In the genomic region with DNA sequence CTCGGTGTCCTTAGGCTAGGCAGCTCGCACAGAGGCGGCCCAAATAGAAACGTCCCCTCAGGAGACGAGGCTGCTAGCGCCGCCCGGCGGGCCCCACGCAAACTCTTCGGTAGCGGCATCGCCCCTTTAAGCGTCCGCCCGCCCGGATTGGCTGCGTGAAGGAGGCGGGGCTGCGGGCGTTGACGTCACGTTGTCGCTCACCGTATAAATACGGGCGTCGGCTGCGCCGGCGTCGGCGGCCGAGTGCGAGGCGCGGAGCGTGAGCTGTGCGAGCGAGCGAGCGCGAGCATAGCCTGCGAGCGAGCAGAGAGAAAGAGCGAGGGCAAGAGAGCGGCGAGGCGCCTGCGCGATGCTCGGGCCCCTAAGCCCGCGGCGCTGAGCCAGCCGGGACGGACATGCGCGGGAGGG, we compare ENCODE assay signal across 8 mouse cellular contexts. TPM values are rescaled to one million over a fixed set of nuclear protein-coding genes. Genes with fewer than 3 reads are reported as not detected.
DNase-seq lines count a peak whose midpoint lies in the region; ATAC-seq and TF ChIP-seq lines count a peak whose summit lies in the region.

No protein-coding gene starts in this region.

- H3K36me3 ChIP-seq in C2C12 (ENCODE audit: control insufficient read depth, insufficient read depth) (peaks cover 27% of the 10 kb centered on the region), myocyte (ENCODE audit: control insufficient read depth, insufficient read depth) (no peaks in the 10 kb centered on the region)
- no peaks in the 10 kb centered on the region for H3K36me3 ChIP-seq in heart, embryonic 13.5 days
- no peaks in the 10 kb centered on the region for H3K36me3 ChIP-seq in kidney, postnatal 0 days (ENCODE audit: insufficient read depth, low read length)
- H3K36me3 ChIP-seq in liver, adult 2 months (ENCODE audit: control insufficient read depth, insufficient read depth, low read length): peaks cover 40% of the 10 kb centered on the region

- TF ChIP-seq POLR2A in embryonic fibroblast, embryonic 13.5 days (IDR thresholded peaks at IDR 0.05; ENCODE audit: low read depth, low read length): peak; percentile 100
- TF ChIP-seq POLR2A in liver, adult 2 months (IDR thresholded peaks at IDR 0.05; ENCODE audit: extremely low read depth, insufficient read depth, low read length): peak; percentile 100
- TF ChIP-seq POLR2A in myocyte (IDR thresholded peaks at IDR 0.05; ENCODE audit: insufficient read length, low read depth): peak; percentile 100

- TF ChIP-seq CTCF in C2C12 (IDR thresholded peaks at IDR 0.05; ENCODE audit: control insufficient read depth, insufficient read depth, insufficient read length): peak; percentile 54
- no peak for TF ChIP-seq CTCF in embryonic fibroblast, embryonic 13.5 days (IDR thresholded peaks at IDR 0.05; ENCODE audit: borderline replicate concordance, insufficient read depth, low read length)
- TF ChIP-seq CTCF in kidney, postnatal 0 days (IDR thresholded peaks at IDR 0.05; ENCODE audit: low read depth): peak; percentile 64
- peak; percentile 71 for TF ChIP-seq CTCF in liver, adult 2 months (IDR thresholded peaks at IDR 0.05; ENCODE audit: low read depth, low read length)

- H3ac ChIP-seq in C2C12 (ENCODE audit: control insufficient read depth, insufficient read length, low read depth) (peak overlapping the region; percentile 74), myocyte (ENCODE audit: control insufficient read depth, insufficient read length) (peak overlapping the region; percentile 86)

- under 1% methylated on average over 58 of the region's 59 CpGs for WGBS in heart, embryonic 13.5 days
- under 1% methylated on average over 56 of the region's 59 CpGs for WGBS in kidney, postnatal 0 days
- under 1% methylated on average over 59 of the region's 59 CpGs for WGBS in liver, adult 2 months

- peak overlapping the region; percentile 82 for H3K4me2 ChIP-seq in heart, embryonic 13.5 days
- peak overlapping the region; percentile 78 for H3K4me2 ChIP-seq in kidney, postnatal 0 days (ENCODE audit: low read length)
- H3K4me2 ChIP-seq in myocyte (ENCODE audit: low read depth): peak overlapping the region; percentile 86

- peak overlapping the region; percentile 74 for H3K4me3 ChIP-seq in C2C12 (ENCODE audit: insufficient read depth, poor library complexity, severe bottlenecking)
- peak overlapping the region; percentile 95 for H3K4me3 ChIP-seq in embryonic fibroblast, embryonic 13.5 days (ENCODE audit: insufficient read depth, low read length)
- H3K4me3 ChIP-seq in heart, embryonic 13.5 days: peak overlapping the region; percentile 79
- peak overlapping the region; percentile 94 for H3K4me3 ChIP-seq in kidney, postnatal 0 days (replicated peaks; ENCODE audit: low read depth, low read length)
- peak overlapping the region; percentile 98 for H3K4me3 ChIP-seq in liver, adult 2 months (ENCODE audit: insufficient read depth, low read depth, low read length)
- peak overlapping the region; percentile 52 for H3K4me3 ChIP-seq in myocyte

- DNase-seq in brain, adult 2 months (ENCODE audit: low read depth, low spot score): peak; percentile 98
- peak; percentile 97 for DNase-seq in kidney, postnatal 0 days (ENCODE audit: low spot score)
- DNase-seq in liver, adult 2 months (ENCODE audit: extremely low read depth, low read depth, low spot score): peak; percentile 83
- DNase-seq in spleen, postnatal 4 days (ENCODE audit: low spot score in 2 of 2): peak; percentile 90 to 95

- H3K27me3 ChIP-seq in C2C12 (ENCODE audit: control insufficient read depth, insufficient read depth, insufficient read length) (no peaks in the 10 kb centered on the region), myocyte (ENCODE audit: control insufficient read depth, insufficient read depth, insufficient read length) (no peaks in the 10 kb centered on the region)
- peaks cover 3% of the 10 kb centered on the region; the same call in 1 of the 2 replicates for H3K27me3 ChIP-seq in heart, embryonic 13.5 days (replicated peaks)
- H3K27me3 ChIP-seq in kidney, postnatal 0 days (ENCODE audit: insufficient read depth, low read length): no peaks in the 10 kb centered on the region
- H3K27me3 ChIP-seq in liver, adult 2 months (ENCODE audit: control insufficient read depth, insufficient read depth, low read length): no peaks in the 10 kb centered on the region

- no peaks in the 10 kb centered on the region for H3K9me3 ChIP-seq in heart, embryonic 13.5 days
- H3K9me3 ChIP-seq in kidney, postnatal 0 days (replicated peaks; ENCODE audit: low read length): no peaks in the 10 kb centered on the region

- H3K4me1 ChIP-seq in embryonic fibroblast, embryonic 13.5 days (ENCODE audit: control insufficient read depth, insufficient read depth, low read length): peaks cover 9% of the 10 kb centered on the region
- H3K4me1 ChIP-seq in heart, embryonic 13.5 days: peaks cover 25% of the 10 kb centered on the region
- H3K4me1 ChIP-seq in kidney, postnatal 0 days (replicated peaks; ENCODE audit: insufficient read depth, low read length): peaks cover 4% of the 10 kb centered on the region; the same call in 1 of the 2 replicates
- H3K4me1 ChIP-seq in liver, adult 2 months (ENCODE audit: control insufficient read depth, insufficient read depth, low read length): peaks cover 14% of the 10 kb centered on the region

- H3K79me3 ChIP-seq in C2C12 (ENCODE audit: low read depth): peaks cover 47% of the 10 kb centered on the region

- ATAC-seq in heart, embryonic 13.5 days (ENCODE audit: extremely low read depth, insufficient number of reproducible peaks, low FRiP score, low TSS enrichment): peak; percentile 89
- ATAC-seq in kidney, postnatal 0 days (replicated peaks; ENCODE audit: low FRiP score, low read depth): peak; percentile 89

- 0 out of 2 replicates have a peak overlapping the region, but pooled peaks have one; percentile 5 for H3K27ac ChIP-seq in embryonic fibroblast, embryonic 13.5 days (ENCODE audit: insufficient read depth, low read length)
- H3K27ac ChIP-seq in heart, embryonic 13.5 days (replicated peaks): peak overlapping the region; percentile 98
- H3K27ac ChIP-seq in kidney, postnatal 0 days: peak overlapping the region; percentile 99
- peak overlapping the region; percentile 87 for H3K27ac ChIP-seq in liver, adult 2 months (replicated peaks; ENCODE audit: insufficient read depth, low read depth, low read length)

- H3K79me2 ChIP-seq in C2C12 (ENCODE audit: control insufficient read depth, insufficient read depth): peaks cover 51% of the 10 kb centered on the region
- peaks cover 8% of the 10 kb centered on the region for H3K79me2 ChIP-seq in liver, adult 2 months (ENCODE audit: control insufficient read depth, insufficient read depth, low read length)
- H3K79me2 ChIP-seq in myocyte (ENCODE audit: control insufficient read depth, insufficient read depth): peaks cover 47% of the 10 kb centered on the region

- peak overlapping the region; percentile 98 for H3K9ac ChIP-seq in heart, embryonic 13.5 days
- peak overlapping the region; percentile 99 for H3K9ac ChIP-seq in kidney, postnatal 0 days (ENCODE audit: low read depth, low read length)
- peak overlapping the region; percentile 99 for H3K9ac ChIP-seq in liver, adult 2 months (ENCODE audit: low read depth, low read length)

TF ChIP-seq in C2C12, 6 proteins besides CTCF, POLR2A, EP300 and RAD21:
- TF ChIP-seq MAX (IDR thresholded peaks at IDR 0.05) (peak; percentile 77), USF1 (IDR thresholded peaks at IDR 0.05; ENCODE audit: low read depth) (no peak)

TF ChIP-seq in myocyte, 11 proteins besides CTCF, POLR2A, EP300 and RAD21:
- TF ChIP-seq USF1 (IDR thresholded peaks at IDR 0.05; ENCODE audit: low read depth): no peak
- TF ChIP-seq REST (IDR thresholded peaks at IDR 0.05; ENCODE audit: insufficient read depth, insufficient read length): peak; percentile 44
- TF ChIP-seq MYOG (IDR thresholded peaks at IDR 0.05; ENCODE audit: control insufficient read depth in 1 of 3, insufficient read depth in 1 of 3, insufficient read length in 2 of 3, low read depth in 2 of 3): peak in 2 of 3 experiments; percentile 5 to 30
- peak in 1 of 3 experiments; percentile 36 for TF ChIP-seq MYOD1 (IDR thresholded peaks at IDR 0.05; ENCODE audit: control insufficient read depth in 1 of 3, insufficient read length in 2 of 3, low read depth in 2 of 3)
- no peak for TF ChIP-seq MAX (IDR thresholded peaks at IDR 0.05; ENCODE audit: low read depth)
- peak; percentile 26 for TF ChIP-seq TCF3 (IDR thresholded peaks at IDR 0.05; ENCODE audit: insufficient read length, low read depth)
- TF ChIP-seq CEBPB (IDR thresholded peaks at IDR 0.05; ENCODE audit: insufficient read depth, poor library complexity, severe bottlenecking): no peak
- TF ChIP-seq E2F4 (IDR thresholded peaks at IDR 0.05; ENCODE audit: insufficient read depth): peak; percentile 40
- TF ChIP-seq POLR2AphosphoS2 (IDR thresholded peaks at IDR 0.05; ENCODE audit: insufficient read length, low read depth): peak; percentile 99

RNA-seq across cellular contexts. Expression of gene Errfi1, which starts 1.1 kb away (rescaled TPM):
- 111 TPM for polyA plus RNA-seq in C2C12 (2012; fragmentation: generic; extraction: Trizol)
- 83.1 and 105 TPM in 2 replicates for polyA plus RNA-seq in embryonic fibroblast, embryonic 13.5 days (2011; ENCODE audit: insufficient read length, low read depth, missing spikeins)
- polyA plus RNA-seq in heart, embryonic 13.5 days (2015; fragmentation: Nextera tagmentation; extraction: Ambion mirVana): 10.1 and 11.3 TPM in 2 replicates
- polyA plus RNA-seq in kidney, postnatal 0 days (2015; fragmentation: Nextera tagmentation; extraction: Ambion mirVana): 34.1 and 35.5 TPM in 2 replicates
- 589 and 661 TPM in 2 replicates for total RNA-seq in liver, adult 2 months (2014; rRNA removed)
- 259 and 295 TPM in 2 replicates for polyA plus RNA-seq in liver, adult 2 months (2012; rRNA removed)
- 18.9 TPM for polyA plus RNA-seq in myocyte (2012; fragmentation: generic; extraction: Trizol)

RNA-seq across cellular contexts. Expression of gene Park7, which starts 59.4 kb away (rescaled TPM):
- polyA plus RNA-seq in C2C12 (2012; fragmentation: generic; extraction: Trizol) (323 TPM), myocyte (2012; fragmentation: generic; extraction: Trizol) (312 TPM)
- polyA plus RNA-seq in embryonic fibroblast, embryonic 13.5 days (2011; ENCODE audit: insufficient read length, low read depth, missing spikeins): 102 and 121 TPM in 2 replicates
- polyA plus RNA-seq in heart, embryonic 13.5 days (2015; fragmentation: Nextera tagmentation; extraction: Ambion mirVana): 298 and 333 TPM in 2 replicates
- 419 and 424 TPM in 2 replicates for polyA plus RNA-seq in kidney, postnatal 0 days (2015; fragmentation: Nextera tagmentation; extraction: Ambion mirVana)
- 281 and 324 TPM in 2 replicates for total RNA-seq in liver, adult 2 months (2014; rRNA removed)
- polyA plus RNA-seq in liver, adult 2 months (2012; rRNA removed): 148 and 191 TPM in 2 replicates

RNA-seq across cellular contexts. Expression of gene Tnfrsf9, which starts 59.5 kb away (rescaled TPM):
- polyA plus RNA-seq in C2C12 (2012; fragmentation: generic; extraction: Trizol) (0.08 TPM), myocyte (2012; fragmentation: generic; extraction: Trizol) (0.31 TPM)
- polyA plus RNA-seq in embryonic fibroblast, embryonic 13.5 days (2011; ENCODE audit: insufficient read length, low read depth, missing spikeins): 0.33 and 0.58 TPM in 2 replicates
- polyA plus RNA-seq in heart, embryonic 13.5 days (2015; fragmentation: Nextera tagmentation; extraction: Ambion mirVana): 0.57 and 0.82 TPM in 2 replicates
- polyA plus RNA-seq in kidney, postnatal 0 days (2015; fragmentation: Nextera tagmentation; extraction: Ambion mirVana): 0.13 TPM in 2 replicates
- total RNA-seq in liver, adult 2 months (2014; rRNA removed): 0.07 and 0.09 TPM in 2 replicates
- 0.05 and 0.15 TPM in 2 replicates for polyA plus RNA-seq in liver, adult 2 months (2012; rRNA removed)

Comparison
In these comparisons a context has a peak if more than half of its experiments do, and no peak if none do; other contexts are left out.
1. Peak in every context shown above with its lines: DNase-seq, ATAC-seq, H3K4me3 ChIP-seq and H3K27ac ChIP-seq.
2. H3K27ac ChIP-seq: peak in every context shown above with its lines; median percentile 99 in kidney, postnatal 0 days; 98 in heart, embryonic 13.5 days; 87 in liver, adult 2 months; 5 in embryonic fibroblast, embryonic 13.5 days.